Mouse (Mus musculus) ES-Bruce4 (cell line): Measurements from ENCODE around the gene Extl1.

ENCODE experiments used
- CTCF ChIP-seq: IDR thresholded peaks from one replicate; pipeline ENCODE4 v1.8.1; 2011; ENCODE audit warnings: low read depth, low read length
- EP300 ChIP-seq: IDR thresholded peaks from 2 replicates; pipeline ENCODE4 v1.6.1; 2011; ENCODE audit warnings: low read depth, low read length; ENCODE audit not compliant: insufficient read depth
- POLR2A ChIP-seq: IDR thresholded peaks from one replicate; pipeline ENCODE4 v1.8.1; 2011; ENCODE audit warnings: low read length; ENCODE audit not compliant: insufficient read depth

GRCm38 (mm10) chr4:134397121-134397520 lies 13.5 kb upstream of the Extl1 start:
- no peak for TF ChIP-seq CTCF
- TF ChIP-seq POLR2A, result no peak
- TF ChIP-seq EP300, result no peak
